Mouse (Mus musculus) midbrain, embryonic 16.5 days (tissue): ENCODE measurements at regions not wholly inside any gene's neighbourhood (a gene's known extent, or its start where the extent isn't known, plus 50 kb on each side); places are given as distances from the start of the nearest gene placed in this dataset.
"Not testable (repeated sequence)": the region's sequence is repeated elsewhere in the genome, so short reads cannot be mapped to it uniquely, and the experiment has no call there.

Experiments used
- ATAC-seq: fragments of 200-750 bp; cut with Nextera tagmentation; 2 replicates; pipeline ENCODE4 v1.8.0; 2017; ENCODE audit warnings: moderate TSS enrichment
- H3K27ac ChIP-seq: fragments of 300-500 bp; sonication (generic); 2 replicates; pipeline ENCODE4 v1.5.1; 2014; ENCODE audit warnings: mild to moderate bottlenecking, low read length, mixed read lengths
- H3K27me3 ChIP-seq: fragments of 300-500 bp; sonication (generic); 2 replicates; pipeline ENCODE4 v1.6.1; 2014; ENCODE audit warnings: low read depth, low read length, mixed read lengths; ENCODE audit not compliant: control insufficient read depth, insufficient read depth
- H3K36me3 ChIP-seq: fragments of 300-500 bp; sonication (generic); 2 replicates; pipeline ENCODE4 v1.6.1; 2014; ENCODE audit warnings: mild to moderate bottlenecking, low read length, moderate library complexity, mixed read lengths; ENCODE audit not compliant: control insufficient read depth, insufficient read depth
- H3K4me1 ChIP-seq: fragments of 300-500 bp; sonication (generic); 2 replicates; pipeline ENCODE4 v1.6.1; 2014; ENCODE audit warnings: mild to moderate bottlenecking, low read length, mixed read lengths; ENCODE audit not compliant: control insufficient read depth, insufficient read depth
- H3K4me2 ChIP-seq: fragments of 300-500 bp; sonication (generic); 2 replicates; pipeline ENCODE4 v1.6.1; 2014; ENCODE audit warnings: mild to moderate bottlenecking, low read length, mixed read lengths
- H3K4me3 ChIP-seq: fragments of 300-500 bp; sonication (generic); 2 replicates; pipeline ENCODE4 v1.5.1; 2014; ENCODE audit warnings: low read depth, mild to moderate bottlenecking, low read length, moderate library complexity, mixed read lengths
- H3K9ac ChIP-seq: fragments of 300-500 bp; sonication (generic); 2 replicates; pipeline ENCODE4 v1.6.1; 2014; ENCODE audit warnings: low read depth, low read length, mixed read lengths
- H3K9me3 ChIP-seq: fragments of 300-500 bp; sonication (generic); replicated peaks from 2 replicates; pipeline ENCODE4 v1.6.1; 2014; ENCODE audit warnings: mild to moderate bottlenecking, low read length, mixed read lengths; ENCODE audit not compliant: control insufficient read depth, poor library complexity, severe bottlenecking
- WGBS: fragments of 180-500 bp; shearing (Covaris S2); extraction: QIAGEN DNeasy Blood & Tissue Kit; methylation state at CpG from one replicate; pipeline ENCODE4 v1.1.7; 2014; 5-methylcytosine and 5-hydroxymethylcytosine counted together

- Histone ChIP-seq H3K27me3 (no peaks in the 10 kb centered on the region), H3K36me3 (no peaks in the 10 kb centered on the region), H3K27ac (no peak overlapping the region), H3K9ac (no peak overlapping the region), H3K9me3 (no peaks in the 10 kb centered on the region), H3K4me2 (no peak overlapping the region), H3K4me1 (no peaks in the 10 kb centered on the region), H3K4me3 (no peak overlapping the region)
- WGBS: 90% methylated on average over 9 of the region's 9 CpGs
- ATAC-seq: no peak
Observed at GRCm38 (mm10) chr12:33496306-33496705, 66.9 kb downstream of the Twistnb start.

- WGBS: 61% methylated on average over 11 of the region's 11 CpGs
- Histone ChIP-seq H3K27me3 (no peaks in the 10 kb centered on the region), H3K36me3 (no peaks in the 10 kb centered on the region), H3K4me3 (no peak overlapping the region), H3K9me3 (no peaks in the 10 kb centered on the region), H3K4me2 (0 out of 2 replicates have a peak overlapping the region, but pooled peaks have one; percentile 4), H3K9ac (no peak overlapping the region), H3K27ac (no peak overlapping the region), H3K4me1 (no peaks in the 10 kb centered on the region)
- 0 out of 2 replicates have a peak, but pooled peaks have one; percentile 51 for ATAC-seq
Observed at GRCm38 (mm10) chr12:33497319-33497892, 68.0 kb downstream of the Twistnb start.

GRCm38 (mm10) chr12:33541566-33541965 lies 112.1 kb downstream of the Twistnb start:
- Histone ChIP-seq H3K4me1 (no peaks in the 10 kb centered on the region), H3K4me3 (no peak overlapping the region), H3K9me3 (no peaks in the 10 kb centered on the region), H3K4me2 (no peak overlapping the region), H3K27ac (no peak overlapping the region), H3K9ac (no peak overlapping the region), H3K27me3 (no peaks in the 10 kb centered on the region), H3K36me3 (no peaks in the 10 kb centered on the region)
- 86% methylated on average over 7 of the region's 7 CpGs for WGBS
- ATAC-seq: peak; percentile 73

DNA sequence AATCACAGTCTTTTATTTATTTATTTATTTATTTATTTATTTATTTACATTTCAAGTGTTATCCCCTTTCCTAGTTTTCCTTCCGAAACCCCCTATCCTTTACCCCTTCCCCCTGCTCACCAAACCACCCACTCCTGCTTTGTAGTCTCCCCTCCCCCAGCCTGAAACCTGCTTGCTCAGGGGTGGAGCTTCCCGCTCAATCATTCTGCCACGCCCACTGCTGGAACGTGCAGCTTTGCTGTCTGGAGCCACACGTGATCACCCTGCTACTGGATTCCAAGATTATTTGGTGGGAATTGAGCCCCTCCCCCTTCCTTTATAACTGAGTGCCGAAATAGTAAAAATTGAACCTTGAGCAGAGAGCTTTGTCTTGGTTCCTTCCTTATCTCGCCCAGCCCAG lies 122.2 kb downstream of the Twistnb start:
- not testable (repeated sequence) for H3K4me1 ChIP-seq

DNA sequence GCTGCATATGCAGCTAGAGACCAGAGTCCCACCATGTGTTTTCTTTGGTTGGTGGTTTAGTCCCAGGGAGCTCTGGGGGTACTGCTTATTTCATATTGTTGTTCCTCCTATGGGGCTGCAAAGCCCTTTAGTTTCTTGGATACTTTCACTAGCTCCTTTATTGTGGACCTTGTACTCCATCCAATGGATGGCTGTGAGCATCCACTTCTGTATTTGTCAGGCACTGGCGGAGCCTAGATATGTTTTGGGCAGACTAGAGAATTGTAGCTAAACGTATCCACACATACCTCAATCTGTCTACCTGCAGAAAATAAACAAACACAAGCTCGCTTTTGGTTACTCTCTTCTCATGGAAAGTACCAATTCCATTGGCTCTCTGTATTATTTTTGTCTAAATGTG lies 122.8 kb downstream of the Twistnb start:
- Histone ChIP-seq H3K27ac (no peak overlapping the region), H3K9me3 (no peaks in the 10 kb centered on the region), H3K4me1 (no peaks in the 10 kb centered on the region), H3K9ac (no peak overlapping the region), H3K27me3 (no peaks in the 10 kb centered on the region), H3K4me2 (no peak overlapping the region), H3K36me3 (no peaks in the 10 kb centered on the region), H3K4me3 (no peak overlapping the region)
- 91% methylated on average over 3 of the region's 3 CpGs for WGBS
- ATAC-seq: no peak

More for the DNA sequence above, 122.2 kb downstream of the Twistnb start:
- H3K4me2 ChIP-seq, H3K36me3 ChIP-seq, H3K9ac ChIP-seq, H3K27ac ChIP-seq, H3K9me3 ChIP-seq, ATAC-seq, H3K27me3 ChIP-seq, H3K4me3 ChIP-seq: not testable (repeated sequence)
- 52% methylated on average over 7 of the region's 7 CpGs for WGBS

- Histone ChIP-seq H3K4me2 (no peak overlapping the region), H3K9ac (no peak overlapping the region), H3K36me3 (no peaks in the 10 kb centered on the region), H3K4me1 (no peaks in the 10 kb centered on the region), H3K9me3 (no peaks in the 10 kb centered on the region), H3K27ac (no peak overlapping the region), H3K4me3 (no peak overlapping the region), H3K27me3 (no peaks in the 10 kb centered on the region)
- 92% methylated on average over 5 of the region's 5 CpGs for WGBS
- no peak for ATAC-seq
Observed at GRCm38 (mm10) chr12:33552651-33553050, 123.2 kb downstream of the Twistnb start.

- H3K4me2 ChIP-seq: no peak overlapping the region
- no peaks in the 10 kb centered on the region for H3K36me3 ChIP-seq
- 6% methylated on average over 4 of the region's 4 CpGs for WGBS
- H3K27me3 ChIP-seq: no peaks in the 10 kb centered on the region
- no peak overlapping the region for H3K9ac ChIP-seq
- ATAC-seq: no peak
- no peak overlapping the region for H3K27ac ChIP-seq
- no peaks in the 10 kb centered on the region for H3K4me1 ChIP-seq
- H3K9me3 ChIP-seq: no peaks in the 10 kb centered on the region
- H3K4me3 ChIP-seq: no peak overlapping the region
Observed at GRCm38 (mm10) chr12:33553731-33554130, 124.3 kb downstream of the Twistnb start.

DNA sequence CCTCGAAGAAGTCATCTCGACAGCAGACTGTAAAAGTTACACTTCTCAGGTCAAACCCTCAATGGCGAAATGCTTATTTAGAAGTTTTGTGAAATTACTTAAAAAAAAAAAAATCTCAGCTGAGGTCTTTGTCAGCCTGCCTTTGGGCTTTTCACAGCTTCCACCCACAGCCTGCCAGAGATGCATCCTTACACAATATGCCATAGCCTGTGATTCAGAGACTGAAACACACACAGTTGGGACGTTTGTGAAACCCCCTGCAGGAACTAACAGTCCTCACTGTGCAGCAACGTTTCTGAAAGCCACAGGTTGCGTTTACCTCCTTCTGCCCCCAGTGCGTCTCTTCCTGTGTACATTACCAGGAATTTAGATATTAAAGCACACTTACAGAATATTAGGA lies 131.7 kb downstream of the Twistnb start:
- H3K36me3 ChIP-seq: no peaks in the 10 kb centered on the region

GRCm38 (mm10) chr12:33577877-33578428 lies 148.5 kb downstream of the Twistnb start:
- WGBS: 76% methylated on average over 6 of the region's 6 CpGs

More for the DNA sequence above, 131.7 kb downstream of the Twistnb start:
- Histone ChIP-seq H3K27me3 (no peaks in the 10 kb centered on the region), H3K9ac (no peak overlapping the region), H3K9me3 (no peaks in the 10 kb centered on the region), H3K4me2 (no peak overlapping the region), H3K4me1 (no peaks in the 10 kb centered on the region), H3K27ac (no peak overlapping the region), H3K4me3 (no peak overlapping the region)
- no peak for ATAC-seq
- WGBS: 76% methylated on average over 7 of the region's 7 CpGs

More at GRCm38 (mm10) chr12:33577877-33578428, 148.5 kb downstream of the Twistnb start:
- Histone ChIP-seq H3K9ac (no peak overlapping the region), H3K4me2 (no peak overlapping the region), H3K27ac (no peak overlapping the region), H3K9me3 (no peaks in the 10 kb centered on the region), H3K4me3 (no peak overlapping the region), H3K4me1 (no peaks in the 10 kb centered on the region), H3K36me3 (no peaks in the 10 kb centered on the region), H3K27me3 (no peaks in the 10 kb centered on the region)
- ATAC-seq: no peak
